Mouse (Mus musculus) cortical plate, adult 2 months (tissue): ENCODE measurements around the gene F2r. TPM values are rescaled to one million over a fixed set of nuclear protein-coding genes. Genes with fewer than 3 reads are reported as not detected.

Experiments used
- H3K27ac ChIP-seq: fragments of 200-500 bp; 2 replicates; pipeline ENCODE4 v1.5.1; 2012; ENCODE audit warnings: low read length, control low read depth, inconsistent platforms; ENCODE audit not compliant: insufficient read depth
- H3K4me1 ChIP-seq: fragments of 200-500 bp; 2 replicates; pipeline ENCODE4 v1.6.1; 2011; ENCODE audit warnings: low read length; ENCODE audit not compliant: control insufficient read depth, insufficient read depth
- H3K4me3 ChIP-seq: fragments of 200-500 bp; 2 replicates; pipeline ENCODE4 v1.5.1; 2011; ENCODE audit warnings: mild to moderate bottlenecking, low read length, control low read depth; ENCODE audit not compliant: insufficient read depth
- CTCF ChIP-seq: fragments of 200-500 bp; IDR thresholded peaks from 2 replicates; pipeline ENCODE4 v1.5.1; 2011; ENCODE audit warnings: mild to moderate bottlenecking, control low read depth, low read length; ENCODE audit not compliant: insufficient read depth; ENCODE audit errors: extremely low read depth
- POLR2A ChIP-seq: fragments of 200-500 bp; IDR thresholded peaks from 2 replicates; pipeline ENCODE4 v1.6.1; 2011; ENCODE audit warnings: mild to moderate bottlenecking, low read length, control low read depth; ENCODE audit not compliant: insufficient read depth; ENCODE audit errors: extremely low read depth
- polyA plus RNA-seq: library from polyadenylated mRNA; depleted of rRNA; stranded (reverse); fragments of >200 nt; gene quantifications from 2 replicates; pipeline ENCODE4 v1.2.3, GENCODE M21; 2012

The F2r gene
- polyA plus RNA-seq, 1 experiment = 2.8 TPM

DNA sequence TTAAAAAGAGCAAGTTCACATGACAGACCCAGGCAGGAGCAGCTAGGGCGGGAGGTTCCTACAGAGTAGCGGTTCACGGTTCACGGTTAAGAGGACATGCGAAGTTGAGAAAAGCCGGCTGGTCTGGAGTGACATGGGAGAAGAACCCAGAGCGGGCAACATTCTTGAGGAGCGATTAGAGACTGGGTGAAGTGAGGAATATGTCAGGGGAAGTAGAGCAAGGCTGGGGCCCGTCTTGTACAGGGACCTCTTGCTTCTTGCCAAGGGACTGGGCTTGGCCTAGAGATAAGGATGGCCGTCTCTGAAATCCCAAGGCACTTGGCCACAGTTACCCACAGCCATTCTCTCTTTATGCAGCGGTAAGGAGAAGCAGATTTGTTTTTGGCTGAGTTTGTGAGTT lies 1.8 kb downstream of the F2r start:
- H3K4me3 ChIP-seq = no peak overlapping the region
- TF ChIP-seq POLR2A (no peak), CTCF (no peak)

DNA sequence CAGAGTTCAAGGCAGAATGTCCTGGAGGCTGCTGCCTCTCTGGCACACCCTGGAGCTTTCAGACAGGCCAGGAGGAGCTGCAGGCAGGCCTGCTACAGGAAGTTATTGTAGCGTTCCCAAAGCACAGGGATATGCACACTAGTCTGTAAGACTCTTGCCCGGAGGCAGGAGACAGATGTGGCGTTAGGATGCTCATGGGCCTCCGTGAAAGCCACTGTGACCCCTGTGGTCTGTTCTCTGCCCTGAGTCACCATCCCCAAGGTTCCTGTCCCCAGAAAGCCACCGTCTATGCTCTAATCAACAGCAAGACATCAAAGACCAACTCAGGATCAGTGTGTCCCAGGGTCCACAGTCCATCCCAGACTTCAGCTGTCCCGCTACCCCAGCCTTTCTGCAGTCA lies 3.5 kb downstream of the F2r start:
- H3K27ac ChIP-seq = no peak overlapping the region
- TF ChIP-seq CTCF (no peak), POLR2A (no peak)
- H3K4me1 ChIP-seq = no peaks in the 10 kb centered on the region
- H3K4me3 ChIP-seq = no peak overlapping the region

More for the DNA sequence above, 1.8 kb downstream of the F2r start:
- H3K4me1 ChIP-seq = no peaks in the 10 kb centered on the region
- H3K27ac ChIP-seq = no peak overlapping the region

GRCm38 (mm10) chr13:95612243-95612642 lies 6.0 kb downstream of the F2r start:
- H3K4me1 ChIP-seq = no peaks in the 10 kb centered on the region
- TF ChIP-seq CTCF (no peak), POLR2A (no peak)
- H3K4me3 ChIP-seq = no peak overlapping the region
- no peak overlapping the region for H3K27ac ChIP-seq

DNA sequence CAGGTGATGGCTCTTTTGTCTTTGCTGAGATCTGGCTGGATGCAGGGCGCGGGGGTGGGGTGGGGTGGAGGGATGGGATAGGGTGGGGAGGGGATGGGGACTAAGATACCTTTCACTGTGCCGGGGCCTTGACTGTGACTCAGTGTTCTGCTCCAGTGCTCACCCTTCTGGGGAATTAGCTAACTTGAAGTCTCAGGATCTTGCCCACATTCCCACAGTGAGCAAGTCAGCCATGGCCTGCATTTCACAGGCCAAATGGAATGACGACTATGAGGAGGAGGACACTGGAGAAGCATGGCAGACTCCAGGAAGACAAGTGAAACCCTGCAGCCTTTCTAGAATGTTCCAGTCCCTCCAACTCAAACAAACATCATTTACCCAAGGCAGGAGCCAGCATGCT lies 6.5 kb downstream of the F2r start:
- Histone ChIP-seq H3K27ac (no peak overlapping the region), H3K4me1 (no peaks in the 10 kb centered on the region), H3K4me3 (no peak overlapping the region)
- TF ChIP-seq POLR2A (no peak), CTCF (no peak)

- no peak overlapping the region for H3K27ac ChIP-seq
- H3K4me3 ChIP-seq = no peak overlapping the region
- no peaks in the 10 kb centered on the region for H3K4me1 ChIP-seq
- TF ChIP-seq POLR2A (no peak), CTCF (no peak)
Observed at GRCm38 (mm10) chr13:95610786-95611562, 7.3 kb downstream of the F2r start.

DNA sequence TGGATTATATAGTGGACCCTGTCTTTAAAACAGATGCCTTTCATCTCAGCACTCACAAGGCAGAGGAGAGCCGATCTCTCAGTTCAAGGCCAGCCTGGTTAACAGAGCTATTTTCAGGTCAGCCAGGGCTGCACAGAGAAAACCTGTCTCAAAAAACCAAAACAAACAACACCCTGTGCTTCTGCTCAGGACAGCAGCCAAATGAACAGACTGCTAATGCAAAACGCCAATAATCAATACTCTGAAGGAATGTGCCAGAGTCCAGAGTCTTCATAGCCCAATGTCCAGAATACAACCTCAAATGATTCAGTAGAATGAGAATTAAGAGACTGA lies 9.2 kb downstream of the F2r start:
- no peaks in the 10 kb centered on the region for H3K4me1 ChIP-seq
- TF ChIP-seq POLR2A (no peak), CTCF (no peak)
- H3K4me3 ChIP-seq = no peak overlapping the region
- no peak overlapping the region for H3K27ac ChIP-seq

DNA sequence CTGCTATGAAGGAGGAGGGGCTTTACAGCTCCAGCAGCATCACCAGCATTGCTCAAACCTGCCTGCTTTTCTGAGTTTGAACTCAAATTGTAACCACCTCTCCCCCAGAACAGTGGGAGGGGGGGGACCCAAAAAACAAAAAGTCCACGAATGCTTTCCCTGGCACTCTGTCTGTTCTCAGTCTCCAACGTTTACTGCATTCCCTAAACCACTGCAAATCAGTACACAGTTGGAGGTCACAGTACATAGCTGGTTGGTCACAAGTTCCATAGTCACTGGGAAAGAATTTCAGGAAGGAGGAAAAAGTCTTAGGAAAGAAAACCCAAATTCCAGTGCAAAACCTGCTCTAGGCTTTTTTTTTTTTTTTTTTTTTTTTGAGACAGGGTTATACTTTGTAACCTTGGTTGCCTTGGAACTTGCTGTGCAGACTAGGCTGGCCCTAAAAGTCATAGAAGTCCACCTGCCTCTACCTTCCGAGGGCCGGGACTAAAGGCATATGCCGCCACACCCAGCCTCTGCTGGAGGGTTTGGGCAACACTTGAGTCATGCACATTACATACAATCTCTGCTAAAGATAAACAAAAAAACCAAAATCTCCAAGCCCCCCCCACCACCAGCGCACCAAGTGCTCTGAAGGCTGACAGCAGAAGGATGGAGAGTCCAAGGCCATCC lies 9.7 kb downstream of the F2r start:
- Histone ChIP-seq H3K27ac (no peak overlapping the region), H3K4me1 (no peaks in the 10 kb centered on the region), H3K4me3 (no peak overlapping the region)
- TF ChIP-seq CTCF (no peak), POLR2A (no peak)

- Histone ChIP-seq H3K4me1 (no peaks in the 10 kb centered on the region), H3K4me3 (no peak overlapping the region), H3K27ac (no peak overlapping the region)
- TF ChIP-seq POLR2A = no peak
- TF ChIP-seq CTCF = no peak
Observed at GRCm38 (mm10) chr13:95607019-95607418, 11.3 kb downstream of the F2r start.

DNA sequence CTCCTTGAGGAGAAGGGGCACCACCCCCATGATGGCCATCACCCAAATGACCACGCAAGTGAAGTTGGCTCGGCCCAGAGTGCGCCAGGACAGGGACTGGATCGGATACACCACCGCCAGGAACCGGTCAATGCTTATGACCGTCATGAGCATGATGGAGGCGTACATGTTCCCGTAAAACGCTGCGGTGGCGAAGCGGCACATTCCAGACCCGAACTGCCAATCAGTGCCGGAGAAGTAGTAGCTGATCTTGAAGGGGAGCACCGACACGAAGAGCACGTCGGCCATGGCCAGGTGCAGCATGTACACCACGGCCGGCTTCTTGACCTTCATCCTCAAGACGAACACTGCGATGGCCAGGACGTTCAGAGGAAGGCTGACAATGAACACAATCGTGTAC lies 14.0 kb downstream of the F2r start:
- TF ChIP-seq CTCF = no peak
- no peak for TF ChIP-seq POLR2A
- no peak overlapping the region for H3K27ac ChIP-seq
- no peaks in the 10 kb centered on the region for H3K4me1 ChIP-seq
- no peak overlapping the region for H3K4me3 ChIP-seq

DNA sequence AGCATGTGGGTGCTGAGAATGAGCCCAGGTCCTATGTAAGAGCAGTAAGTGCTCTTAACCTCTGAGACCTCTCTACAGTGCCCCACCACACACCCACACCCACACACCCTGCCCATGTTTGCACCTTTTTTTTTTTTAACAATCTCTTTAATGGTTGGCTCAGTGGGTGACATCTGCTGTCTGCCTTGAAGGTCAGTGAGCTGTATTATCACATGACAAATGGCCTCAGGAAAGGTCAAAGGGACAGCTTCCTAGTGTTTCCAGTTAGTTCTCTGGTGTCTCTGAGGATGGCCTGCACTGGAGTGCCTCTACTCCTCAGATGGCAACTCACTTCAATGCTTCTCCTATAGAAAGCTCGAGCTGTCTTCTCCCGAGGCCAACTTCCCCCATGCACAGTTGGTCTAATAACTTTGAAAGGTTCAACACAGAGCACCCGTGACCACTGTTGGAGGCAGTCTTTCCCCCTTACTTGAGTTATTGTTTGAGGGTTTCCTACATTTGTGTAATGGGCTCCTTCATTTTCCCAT lies 18.4 kb downstream of the F2r start:
- Histone ChIP-seq H3K4me3 (no peak overlapping the region), H3K27ac (no peak overlapping the region), H3K4me1 (no peaks in the 10 kb centered on the region)
- TF ChIP-seq CTCF (no peak), POLR2A (no peak)
